Mouse (Mus musculus) neural tube, embryonic 11.5 days (tissue): ENCODE results near the gene Sim1. TPM values are rescaled to one million over a fixed set of nuclear protein-coding genes. Genes with fewer than 3 reads are reported as not detected.

ENCODE experiments used
- ATAC-seq: fragments of 200-750 bp; cut with Nextera tagmentation; 2 replicates; pipeline ENCODE4 v1.8.0; 2017; ENCODE audit warnings: moderate number of reproducible peaks, mild to moderate bottlenecking, moderate TSS enrichment, moderate library complexity; ENCODE audit not compliant: insufficient read depth, low FRiP score, low TSS enrichment
- DNase-seq: peaks from one replicate; pipeline ENCODE4 v3.0.0-alpha.2; 2015; ENCODE audit warnings: low spot score
- H3K27ac ChIP-seq: fragments of 300-500 bp; sonication (generic); 2 replicates; pipeline ENCODE4 v1.5.1; 2014; ENCODE audit warnings: low read depth, mild to moderate bottlenecking, low read length
- H3K27me3 ChIP-seq: fragments of 300-500 bp; sonication (generic); 2 replicates; pipeline ENCODE4 v1.6.1; 2014; ENCODE audit warnings: mild to moderate bottlenecking, low read length, mixed read lengths; ENCODE audit not compliant: control insufficient read depth, insufficient read depth
- H3K36me3 ChIP-seq: fragments of 300-500 bp; sonication (generic); 2 replicates; pipeline ENCODE4 v1.6.1; 2014; ENCODE audit warnings: mild to moderate bottlenecking, low read length, moderate library complexity, mixed read lengths; ENCODE audit not compliant: control insufficient read depth, insufficient read depth
- H3K4me1 ChIP-seq: fragments of 300-500 bp; sonication (generic); 2 replicates; pipeline ENCODE4 v1.6.1; 2014; ENCODE audit warnings: low read length, mixed read lengths; ENCODE audit not compliant: control insufficient read depth, insufficient read depth
- H3K4me2 ChIP-seq: fragments of 300-500 bp; sonication (generic); 2 replicates; pipeline ENCODE4 v1.6.1; 2014; ENCODE audit warnings: low read depth, mild to moderate bottlenecking, moderate library complexity
- H3K4me3 ChIP-seq: fragments of 300-500 bp; sonication (generic); 2 replicates; pipeline ENCODE4 v1.5.1; 2014; ENCODE audit warnings: low read depth, low read length
- H3K9ac ChIP-seq: fragments of 300-500 bp; sonication (generic); 2 replicates; pipeline ENCODE4 v1.6.1; 2014; ENCODE audit warnings: mild to moderate bottlenecking, low read length
- H3K9me3 ChIP-seq: fragments of 300-500 bp; sonication (generic); 2 replicates; pipeline ENCODE4 v1.6.1; 2016; ENCODE audit warnings: low read length; ENCODE audit not compliant: control insufficient read depth
- WGBS: fragments of 180-500 bp; shearing (Covaris S2); extraction: QIAGEN DNeasy Blood & Tissue Kit; methylation state at CpG from one replicate; pipeline ENCODE4 v1.1.7; 2014; 5-methylcytosine and 5-hydroxymethylcytosine counted together
- polyA plus RNA-seq: library from polyadenylated mRNA; unstranded; fragments of >200 nt; fragmentation: Nextera tagmentation; extraction: Ambion mirVana; gene quantifications from 2 replicates; pipeline ENCODE4 v1.2.1, GENCODE M21; 2014

Gene Sim1
- polyA plus RNA-seq, 1 experiment from 2014 or later: 3.4 TPM

GRCm38 (mm10) chr10:50899846-50900745 lies 5.5 kb downstream of the Sim1 start:
- Histone ChIP-seq H3K9ac (no peak overlapping the region), H3K27me3 (peaks cover 87% of the 10 kb centered on the region), H3K4me1 (peaks cover 2% of the 10 kb centered on the region; the same call in 1 of the 2 replicates), H3K36me3 (no peaks in the 10 kb centered on the region), H3K27ac (no peak overlapping the region), H3K4me2 (peak overlapping the region; percentile 37), H3K4me3 (no peak overlapping the region), H3K9me3 (no peaks in the 10 kb centered on the region)
- 1% methylated on average over 21 of the region's 21 CpGs for WGBS
- ATAC-seq (no peak), DNase-seq (no peak)

- Histone ChIP-seq H3K4me3 (peak overlapping the region; percentile 15; the same call in 1 of the 2 replicates), H3K4me2 (peak overlapping the region; percentile 37), H3K9ac (no peak overlapping the region; the same call in 1 of the 2 replicates), H3K27me3 (peaks cover 87% of the 10 kb centered on the region), H3K4me1 (0 out of 2 replicates have a peak, but pooled peaks cover 2% of the 10 kb centered on the region), H3K36me3 (no peaks in the 10 kb centered on the region), H3K27ac (no peak overlapping the region), H3K9me3 (no peaks in the 10 kb centered on the region)
- peak; percentile 63 for DNase-seq
- ATAC-seq: no peak
- under 1% methylated on average over 42 of the region's 42 CpGs for WGBS
Measured at GRCm38 (mm10) chr10:50900746-50901600, 6.4 kb downstream of the Sim1 start.

- H3K27me3 ChIP-seq: peaks cover 87% of the 10 kb centered on the region
- 1% methylated on average over 19 of the region's 19 CpGs for WGBS
- H3K36me3 ChIP-seq: no peaks in the 10 kb centered on the region
- ATAC-seq (no peak), DNase-seq (peak; percentile 60)
- H3K27ac ChIP-seq: no peak overlapping the region
- no peak overlapping the region for H3K4me3 ChIP-seq
- H3K9me3 ChIP-seq: no peaks in the 10 kb centered on the region
- no peak overlapping the region; the same call in 1 of the 2 replicates for H3K9ac ChIP-seq
- 0 out of 2 replicates have a peak, but pooled peaks cover 2% of the 10 kb centered on the region for H3K4me1 ChIP-seq
- H3K4me2 ChIP-seq: peak overlapping the region; percentile 37
Measured at GRCm38 (mm10) chr10:50901601-50902475, 7.3 kb downstream of the Sim1 start.

GRCm38 (mm10) chr10:50902741-50903715 lies 8.5 kb downstream of the Sim1 start:
- H3K9ac ChIP-seq: no peak overlapping the region
- no peak overlapping the region for H3K27ac ChIP-seq
- peak overlapping the region; percentile 19; the same call in 1 of the 2 replicates for H3K4me3 ChIP-seq
- H3K36me3 ChIP-seq: no peaks in the 10 kb centered on the region
- H3K4me1 ChIP-seq: 0 out of 2 replicates have a peak, but pooled peaks cover 2% of the 10 kb centered on the region
- under 1% methylated on average over 43 of the region's 43 CpGs for WGBS
- H3K27me3 ChIP-seq: peaks cover 88% of the 10 kb centered on the region
- H3K4me2 ChIP-seq: peak overlapping the region; percentile 31
- ATAC-seq (no peak), DNase-seq (peak; percentile 66)
- H3K9me3 ChIP-seq: no peaks in the 10 kb centered on the region

- Histone ChIP-seq H3K27ac (no peak overlapping the region), H3K4me2 (0 out of 2 replicates have a peak overlapping the region, but pooled peaks have one; percentile 4), H3K4me3 (no peak overlapping the region), H3K9me3 (no peaks in the 10 kb centered on the region), H3K36me3 (no peaks in the 10 kb centered on the region), H3K9ac (no peak overlapping the region), H3K4me1 (0 out of 2 replicates have a peak, but pooled peaks cover 2% of the 10 kb centered on the region), H3K27me3 (peaks cover 90% of the 10 kb centered on the region)
- peak; percentile 42 for DNase-seq
- 2% methylated on average over 26 of the region's 26 CpGs for WGBS
- 0 out of 2 replicates have a peak, but pooled peaks have one; percentile 6 for ATAC-seq
Measured at GRCm38 (mm10) chr10:50903846-50904763, 9.6 kb downstream of the Sim1 start.

- Histone ChIP-seq H3K4me3 (no peak overlapping the region), H3K27ac (no peak overlapping the region), H3K9ac (no peak overlapping the region), H3K36me3 (no peaks in the 10 kb centered on the region), H3K9me3 (no peaks in the 10 kb centered on the region), H3K4me2 (0 out of 2 replicates have a peak overlapping the region, but pooled peaks have one; percentile 4), H3K27me3 (peaks cover 96% of the 10 kb centered on the region), H3K4me1 (0 out of 2 replicates have a peak, but pooled peaks cover 2% of the 10 kb centered on the region)
- ATAC-seq (0 out of 2 replicates have a peak, but pooled peaks have one; percentile 8), DNase-seq (peak; percentile 46)
- WGBS: 7% methylated on average over 27 of the region's 29 CpGs
Measured at GRCm38 (mm10) chr10:50904764-50905701, 10.5 kb downstream of the Sim1 start.
